In genomic region chr12:40535655-40536618, GRCm38 (mm10) we compare ENCODE assay signal across 8 mouse cellular contexts.
DNase-seq lines count a peak whose midpoint lies in the region; ATAC-seq lines count a peak whose summit lies in the region.

No protein-coding gene starts in this region.

- peaks cover 3% of the 10 kb centered on the region; the same call in 1 of the 2 replicates for H3K4me1 ChIP-seq in hindbrain, embryonic 13.5 days (replicated peaks)
- H3K4me1 ChIP-seq in hindbrain, embryonic 12.5 days, result peaks cover 3% of the 10 kb centered on the region; the same call in 1 of the 2 replicates

- no peaks in the 10 kb centered on the region for H3K9me3 ChIP-seq in hindbrain, embryonic 13.5 days
- H3K9me3 ChIP-seq in hindbrain, embryonic 12.5 days (replicated peaks), result no peaks in the 10 kb centered on the region

- H3K4me3 ChIP-seq in hindbrain, embryonic 13.5 days, result no peak overlapping the region
- H3K4me3 ChIP-seq in hindbrain, embryonic 12.5 days, result no peak overlapping the region

- WGBS in hindbrain, embryonic 13.5 days, result 90% methylated on average over 9 of the region's 9 CpGs
- WGBS in hindbrain, embryonic 12.5 days, result 83% methylated on average over 9 of the region's 9 CpGs

- peak; percentile 71 for DNase-seq in MEL-GATA-1-ER (ENCODE audit: extremely low read depth, low read depth)
- peak; percentile 20 for DNase-seq in heart, postnatal 4 days
- no peak for DNase-seq in cerebellum, adult 11 months
- no peak for DNase-seq in cerebellum, adult 9-11 months
- DNase-seq in left cerebral cortex, adult 8-10 months (ENCODE audit: low spot score in 2 of 2), result no peak

- no peak overlapping the region for H3K9ac ChIP-seq in hindbrain, embryonic 13.5 days
- H3K9ac ChIP-seq in hindbrain, embryonic 12.5 days, result no peak overlapping the region

- H3K27me3 ChIP-seq in hindbrain, embryonic 13.5 days, result no peaks in the 10 kb centered on the region
- no peaks in the 10 kb centered on the region for H3K27me3 ChIP-seq in hindbrain, embryonic 12.5 days

- H3K27ac ChIP-seq in hindbrain, embryonic 13.5 days, result no peak overlapping the region
- no peak overlapping the region for H3K27ac ChIP-seq in hindbrain, embryonic 12.5 days

- H3K4me2 ChIP-seq in hindbrain, embryonic 13.5 days, result no peak overlapping the region
- H3K4me2 ChIP-seq in hindbrain, embryonic 12.5 days (replicated peaks), result no peak overlapping the region

- no peaks in the 10 kb centered on the region for H3K36me3 ChIP-seq in hindbrain, embryonic 13.5 days
- H3K36me3 ChIP-seq in hindbrain, embryonic 12.5 days, result no peaks in the 10 kb centered on the region

- ATAC-seq in hindbrain, embryonic 13.5 days (ENCODE audit: low FRiP score), result 0 out of 2 replicates have a peak, but pooled peaks have one; percentile 40
- ATAC-seq in hindbrain, embryonic 12.5 days (ENCODE audit: low FRiP score), result no peak
- ATAC-seq in monocyte, adult 5-6 weeks (replicated peaks; ENCODE audit: insufficient number of reproducible peaks, low FRiP score, low TSS enrichment, poor library complexity, severe bottlenecking), result peak; percentile 88

Comparison
In these comparisons a context has a peak if more than half of its experiments do, and no peak if none do; other contexts are left out.
1. DNase-seq: peak in MEL-GATA-1-ER (single experiment) and heart, postnatal 4 days (single experiment); none in cerebellum, adult 11 months (single experiment), cerebellum, adult 9-11 months (single experiment) and left cerebral cortex, adult 8-10 months (0 of 2).